Comparison of ENCODE assay signal across 17 mouse cellular contexts in genomic region chr9:54717527-54717926, GRCm38 (mm10). TPM values are rescaled to one million over a fixed set of nuclear protein-coding genes. Genes with fewer than 3 reads are reported as not detected.
"Had no signal": no experiment of that assay in that cellular context is flagged by ENCODE, and none has a peak within 500 bp of the region (broad histone marks: within the 10 kb centered on the region; RNA-seq: fewer than 3 reads in every experiment).

No protein-coding gene starts in this region.

- ATAC-seq: hindbrain, postnatal 0 days; inflammation-experienced regulatory T-cells, adult 6 months; intestine, embryonic 16.5 days; midbrain, embryonic 13.5 days had no signal

- H3K4me2 ChIP-seq: limb, embryonic 13.5 days; liver, embryonic 11.5 days; liver, embryonic 15.5 days; midbrain, embryonic 13.5 days had no signal

- H3K27me3 ChIP-seq: limb, embryonic 13.5 days; liver, embryonic 15.5 days; megakaryocyte, embryonic 14.5 days; midbrain, embryonic 13.5 days had no signal

- H3K27ac ChIP-seq: hindbrain, postnatal 0 days; limb, embryonic 10.5 days; limb, embryonic 13.5 days; liver, embryonic 15.5 days; midbrain, embryonic 10.5 days; midbrain, embryonic 13.5 days had no signal

- H3K9me3 ChIP-seq: limb, embryonic 10.5 days; limb, embryonic 13.5 days; liver, embryonic 15.5 days; megakaryocyte, embryonic 14.5 days; midbrain, embryonic 10.5 days; midbrain, embryonic 13.5 days had no signal

- H3K4me3 ChIP-seq: limb, embryonic 10.5 days; limb, embryonic 13.5 days; liver, embryonic 15.5 days; megakaryocyte, embryonic 14.5 days; midbrain, embryonic 10.5 days; midbrain, embryonic 13.5 days had no signal

- H3K9ac ChIP-seq: limb, embryonic 13.5 days; liver, embryonic 15.5 days; midbrain, embryonic 13.5 days had no signal

- DNase-seq: kidney, adult 18-20 months; kidney, adult 9 months; kidney, postnatal 14 days; kidney, postnatal 4 days; thymus, adult 2 months; thymus, postnatal 14 days; thymus, postnatal 4 days had no signal

- H3K4me1 ChIP-seq: limb, embryonic 10.5 days; limb, embryonic 13.5 days; liver, embryonic 15.5 days; megakaryocyte, embryonic 14.5 days; midbrain, embryonic 10.5 days; midbrain, embryonic 13.5 days had no signal

RNA-seq across cellular contexts. Expression of gene Crabp1, which starts 47.0 kb away (rescaled TPM):
- polyA plus RNA-seq: inflammation-experienced regulatory T-cells, adult 6 months had no signal
